Mouse (Mus musculus) adrenal gland, adult 2 months (tissue): ENCODE results near the gene Trim30c. TPM values are rescaled to one million over a fixed set of nuclear protein-coding genes. Genes with fewer than 3 reads are reported as not detected.
A peak's percentile ranks its signal among the peaks of the same experiment; 100 is the strongest.
"Not testable (repeated sequence)": the region's sequence is repeated elsewhere in the genome, so short reads cannot be mapped to it uniquely, and the experiment has no call there.

Experiments
- DNase-seq: peaks from one replicate; pipeline ENCODE4 v3.0.0; 2021
- long read RNA-seq: library from polyadenylated mRNA; stranded (forward); transcript quantifications from one replicate; pipeline ENCODE4 v2.0.0, GENCODE M21; 2021
- polyA plus RNA-seq: library from polyadenylated mRNA; depleted of rRNA; stranded (reverse); fragments of >200 nt; gene quantifications from 2 replicates; pipeline ENCODE4 v1.2.3, GENCODE M21; 2012; rRNA removed
- total RNA-seq, 2 experiments: library from RNA; stranded (reverse); gene quantifications; 2 replicates each; pipeline ENCODE4 v1.2.3; 2021

The Trim30c gene
- total RNA-seq (not detected), polyA plus RNA-seq (not detected in 2 replicates)
- long read RNA-seq, result 0 reads

GRCm38 (mm10) chr7:104400698-104401097 lies at the start of gene Trim30c:
Gene Trim30c (minus strand): TSS chr7:104400837.
- DNase-seq, result no peak

- peak; percentile 32 for DNase-seq
These were observed 45.5 kb upstream of the Trim30c start for GRCm38 (mm10) chr7:104445961-104446645.

GRCm38 (mm10) chr7:104404460-104404950 lies 3.9 kb upstream of the Trim30c start:
- DNase-seq, result no peak

GRCm38 (mm10) chr7:104401140-104401539 lies 503 bp upstream of the Trim30c start:
- DNase-seq, result no peak

GRCm38 (mm10) chr7:104398492-104398891 lies 2.1 kb downstream of the Trim30c start:
- DNase-seq, result no peak

GRCm38 (mm10) chr7:104369736-104370414 lies 30.8 kb downstream of the Trim30c start, which contains the start of gene Trim30b:
Gene Trim30b (minus strand): TSS chr7:104369884.
- DNase-seq, result peak; percentile 12

GRCm38 (mm10) chr7:104366339-104366738 lies 34.3 kb downstream of the Trim30c start:
- no peak for DNase-seq

- no peak for DNase-seq
These were observed 47.1 kb downstream of the Trim30c start for GRCm38 (mm10) chr7:104353600-104353967.

GRCm38 (mm10) chr7:104352717-104353599 lies 47.7 kb downstream of the Trim30c start, which contains the start of gene Trim12c:
Gene Trim12c (minus strand): TSS chr7:104353362.
- peak; percentile 87 for DNase-seq

GRCm38 (mm10) chr7:104348043-104348442 lies 52.6 kb downstream of the Trim30c start:
- not testable (repeated sequence) for DNase-seq

GRCm38 (mm10) chr7:104340744-104341143 lies 59.9 kb downstream of the Trim30c start:
- not testable (repeated sequence) for DNase-seq

- not testable (repeated sequence) for DNase-seq
These were observed 65.1 kb downstream of the Trim30c start for GRCm38 (mm10) chr7:104335547-104335946.

Other genes starting within 250 kb of the Trim30c start
- not detected for gene Olfm5, start 236.0 kb downstream of the Trim30c start, total RNA-seq
- gene Olfm5, start 236.0 kb downstream of the Trim30c start, polyA plus RNA-seq, result not detected in 2 replicates
- gene Olfr648, start 217.4 kb downstream of the Trim30c start, total RNA-seq, result not detected
- 0.04 TPM in 1 of 2 replicates, not detected in the other for gene Olfr648, start 217.4 kb downstream of the Trim30c start, polyA plus RNA-seq
- gene Olfr649, start 204.9 kb downstream of the Trim30c start, total RNA-seq, result not detected
- gene Olfr649, start 204.9 kb downstream of the Trim30c start, polyA plus RNA-seq, result not detected in 2 replicates
- under 1 TPM; 0.12 to 0.66 TPM for gene Trim6, start 182.0 kb downstream of the Trim30c start, total RNA-seq
- 0.09 and 0.36 TPM in 2 replicates for gene Trim6, start 182.0 kb downstream of the Trim30c start, polyA plus RNA-seq
- gene Trim34a, start 156.4 kb downstream of the Trim30c start, total RNA-seq, result 1 to 10 TPM; 6.5 to 6.8 TPM
- 4.0 and 4.6 TPM in 2 replicates for gene Trim34a, start 156.4 kb downstream of the Trim30c start, polyA plus RNA-seq
- 1 to 10 TPM; 3.5 to 3.8 TPM for gene Trim5, start 112.7 kb downstream of the Trim30c start, total RNA-seq
- 0.22 and 0.47 TPM in 2 replicates for gene Trim5, start 112.7 kb downstream of the Trim30c start, polyA plus RNA-seq
- gene Trim12a, start 85.4 kb downstream of the Trim30c start, total RNA-seq, result 10 to 100 TPM in 1 of 2 experiments, 1 to 10 TPM in 1; 9.1 to 12.5 TPM
- gene Trim12a, start 85.4 kb downstream of the Trim30c start, polyA plus RNA-seq, result 1.4 and 1.7 TPM in 2 replicates
- gene Trim34b, start 71.4 kb downstream of the Trim30c start, total RNA-seq, result under 1 TPM; 0.38 to 0.46 TPM
- 0.54 and 1.7 TPM in 2 replicates for gene Trim34b, start 71.4 kb downstream of the Trim30c start, polyA plus RNA-seq
- 1 to 10 TPM; 9.2 to 9.8 TPM for gene Trim12c, start 47.5 kb downstream of the Trim30c start, total RNA-seq
- gene Trim12c, start 47.5 kb downstream of the Trim30c start, polyA plus RNA-seq, result 2.0 and 2.2 TPM in 2 replicates
- under 1 TPM; 0.09 to 0.17 TPM for gene Trim30b, start 31.0 kb downstream of the Trim30c start, total RNA-seq
- gene Trim30b, start 31.0 kb downstream of the Trim30c start, polyA plus RNA-seq, result not detected in 2 replicates
- gene Trim30a, start 64.4 kb upstream of the Trim30c start, total RNA-seq, result 1 to 10 TPM; 5.1 to 6.6 TPM
- gene Trim30a, start 64.4 kb upstream of the Trim30c start, polyA plus RNA-seq, result 2.1 and 2.8 TPM in 2 replicates
- gene Trim30d, start 107.0 kb upstream of the Trim30c start, total RNA-seq, result 1 to 10 TPM; 5.9 TPM
- 1.8 and 2.4 TPM in 2 replicates for gene Trim30d, start 107.0 kb upstream of the Trim30c start, polyA plus RNA-seq
- not detected for gene Olfr651, start 149.3 kb upstream of the Trim30c start, total RNA-seq
- gene Olfr651, start 149.3 kb upstream of the Trim30c start, polyA plus RNA-seq, result not detected in 2 replicates
- gene Olfr652, start 160.1 kb upstream of the Trim30c start, total RNA-seq, result not detected
- not detected in 2 replicates for gene Olfr652, start 160.1 kb upstream of the Trim30c start, polyA plus RNA-seq
- not detected for gene Olfr653, start 176.5 kb upstream of the Trim30c start, total RNA-seq
- gene Olfr653, start 176.5 kb upstream of the Trim30c start, polyA plus RNA-seq, result not detected in 2 replicates
- gene Olfr654, start 186.2 kb upstream of the Trim30c start, total RNA-seq, result not detected
- gene Olfr654, start 186.2 kb upstream of the Trim30c start, polyA plus RNA-seq, result not detected in 2 replicates
- not detected for gene Olfr655, start 200.9 kb upstream of the Trim30c start, total RNA-seq
- gene Olfr655, start 200.9 kb upstream of the Trim30c start, polyA plus RNA-seq, result not detected in 2 replicates
- not detected for gene Olfr656, start 213.1 kb upstream of the Trim30c start, total RNA-seq
- gene Olfr656, start 213.1 kb upstream of the Trim30c start, polyA plus RNA-seq, result not detected in 2 replicates
- gene Olfr657, start 224.0 kb upstream of the Trim30c start, total RNA-seq, result not detected
- not detected in 2 replicates for gene Olfr657, start 224.0 kb upstream of the Trim30c start, polyA plus RNA-seq
- gene Olfr658, start 246.5 kb upstream of the Trim30c start, total RNA-seq, result not detected
- gene Olfr658, start 246.5 kb upstream of the Trim30c start, polyA plus RNA-seq, result not detected in 2 replicates